Comparison of ENCODE assay signal across 23 mouse cellular contexts in genomic region chr8:103072079-103072635, GRCm38 (mm10).
DNase-seq lines count a peak whose midpoint lies in the region; ATAC-seq and TF ChIP-seq lines count a peak whose summit lies in the region.
"Had no signal": no experiment of that assay in that cellular context is flagged by ENCODE, and none has a peak within 500 bp of the region (broad histone marks: within the 10 kb centered on the region; RNA-seq: fewer than 3 reads in every experiment).

No protein-coding gene starts in this region.

- DNase-seq in hindbrain, embryonic 10.5 days (ENCODE audit: low spot score), result peak; percentile 20
- DNase-seq in hindbrain, postnatal 0 days (ENCODE audit: low spot score), result no peak
- DNase-seq in embryo, embryonic 11 days, result peak; percentile 17
- DNase-seq in lung, adult 18-20 months, result no peak
- DNase-seq: adrenal gland, postnatal 14 days; cerebellum, adult 18-20 months; cerebellum, postnatal 25 days; heart, postnatal 10 days; kidney, adult 18-20 months; kidney, postnatal 14 days; layer of hippocampus, postnatal 36 days; lung, postnatal 10 days had no signal

- no peak overlapping the region for H3K9ac ChIP-seq in hindbrain, postnatal 0 days (replicated peaks; ENCODE audit: low read length)
- no peak overlapping the region for H3K9ac ChIP-seq in forebrain, embryonic 16.5 days (replicated peaks; ENCODE audit: low read depth, low read length)
- H3K9ac ChIP-seq in midbrain, embryonic 15.5 days, result no peak overlapping the region
- no peak overlapping the region for H3K9ac ChIP-seq in kidney, embryonic 16.5 days (replicated peaks; ENCODE audit: low read length)
- H3K9ac ChIP-seq: embryonic facial prominence, embryonic 12.5 days; limb, embryonic 15.5 days had no signal

- TF ChIP-seq CTCF in hindbrain, postnatal 0 days (IDR thresholded peaks at IDR 0.05; ENCODE audit: low read depth), result no peak

- H3K4me2 ChIP-seq in hindbrain, postnatal 0 days (ENCODE audit: low read depth, low read length), result no peak overlapping the region
- no peak overlapping the region for H3K4me2 ChIP-seq in forebrain, embryonic 16.5 days (ENCODE audit: low read length)
- H3K4me2 ChIP-seq in midbrain, embryonic 15.5 days, result no peak overlapping the region
- H3K4me2 ChIP-seq in kidney, embryonic 16.5 days (replicated peaks; ENCODE audit: low read depth, low read length), result no peak overlapping the region
- H3K4me2 ChIP-seq: embryonic facial prominence, embryonic 12.5 days; heart, embryonic 11.5 days; limb, embryonic 15.5 days had no signal

- H3K9me3 ChIP-seq in hindbrain, embryonic 10.5 days, result no peaks in the 10 kb centered on the region
- no peaks in the 10 kb centered on the region for H3K9me3 ChIP-seq in hindbrain, postnatal 0 days (ENCODE audit: low read length)
- no peaks in the 10 kb centered on the region for H3K9me3 ChIP-seq in forebrain, embryonic 16.5 days (ENCODE audit: control insufficient read depth, low read length)
- no peaks in the 10 kb centered on the region for H3K9me3 ChIP-seq in midbrain, embryonic 15.5 days
- no peaks in the 10 kb centered on the region for H3K9me3 ChIP-seq in kidney, embryonic 16.5 days (ENCODE audit: low read length)
- H3K9me3 ChIP-seq: embryonic facial prominence, embryonic 12.5 days; limb, embryonic 15.5 days had no signal

- no peak overlapping the region for H3K4me3 ChIP-seq in hindbrain, embryonic 10.5 days
- no peak overlapping the region for H3K4me3 ChIP-seq in hindbrain, postnatal 0 days (ENCODE audit: low read length)
- H3K4me3 ChIP-seq in forebrain, embryonic 16.5 days (replicated peaks; ENCODE audit: low read length), result no peak overlapping the region
- no peak overlapping the region for H3K4me3 ChIP-seq in midbrain, embryonic 15.5 days
- H3K4me3 ChIP-seq in kidney, embryonic 16.5 days (ENCODE audit: low read length), result no peak overlapping the region
- H3K4me3 ChIP-seq: embryonic facial prominence, embryonic 12.5 days; erythroblast, embryonic 14.5 days; layer of hippocampus, adult 2 months; limb, embryonic 15.5 days had no signal

- peak overlapping the region; percentile 84 for H3K27ac ChIP-seq in hindbrain, embryonic 10.5 days
- no peak overlapping the region for H3K27ac ChIP-seq in hindbrain, postnatal 0 days
- H3K27ac ChIP-seq in forebrain, embryonic 16.5 days (ENCODE audit: low read length), result no peak overlapping the region
- H3K27ac ChIP-seq in midbrain, embryonic 15.5 days, result peak overlapping the region; percentile 61
- no peak overlapping the region for H3K27ac ChIP-seq in kidney, embryonic 16.5 days (ENCODE audit: low read length)
- H3K27ac ChIP-seq: embryonic facial prominence, embryonic 12.5 days; layer of hippocampus, adult 2 months; limb, embryonic 15.5 days had no signal

- ATAC-seq in hindbrain, postnatal 0 days, result no peak
- peak; percentile 55; the same call in 1 of the 2 replicates for ATAC-seq in forebrain, embryonic 16.5 days
- peak; percentile 80; the same call in 1 of the 2 replicates for ATAC-seq in midbrain, embryonic 15.5 days (replicated peaks)
- no peak for ATAC-seq in kidney, embryonic 16.5 days (ENCODE audit: low FRiP score, low TSS enrichment)
- ATAC-seq in granulocyte monocyte progenitor cell, adult 5-6 weeks (replicated peaks; ENCODE audit: poor library complexity, severe bottlenecking), result no peak
- ATAC-seq: activated CD4-positive, CD25-positive, alpha-beta regulatory T cell, adult 4 months had no signal

- H3K4me1 ChIP-seq in hindbrain, embryonic 10.5 days (replicated peaks), result peaks cover 11% of the 10 kb centered on the region
- H3K4me1 ChIP-seq in hindbrain, postnatal 0 days (ENCODE audit: insufficient read depth, low read length), result no peaks in the 10 kb centered on the region
- peaks cover 2% of the 10 kb centered on the region; the same call in 1 of the 2 replicates for H3K4me1 ChIP-seq in forebrain, embryonic 16.5 days (replicated peaks; ENCODE audit: control insufficient read depth, insufficient read depth, low read length)
- peaks cover 3% of the 10 kb centered on the region; the same call in 1 of the 2 replicates for H3K4me1 ChIP-seq in midbrain, embryonic 15.5 days
- H3K4me1 ChIP-seq in kidney, embryonic 16.5 days (ENCODE audit: insufficient read depth, low read length), result no peaks in the 10 kb centered on the region
- H3K4me1 ChIP-seq: embryonic facial prominence, embryonic 12.5 days; limb, embryonic 15.5 days had no signal

- no peaks in the 10 kb centered on the region for H3K36me3 ChIP-seq in hindbrain, embryonic 10.5 days
- H3K36me3 ChIP-seq in hindbrain, postnatal 0 days (ENCODE audit: insufficient read depth, low read length), result no peaks in the 10 kb centered on the region
- no peaks in the 10 kb centered on the region for H3K36me3 ChIP-seq in forebrain, embryonic 16.5 days (ENCODE audit: control insufficient read depth, insufficient read depth)
- no peaks in the 10 kb centered on the region for H3K36me3 ChIP-seq in midbrain, embryonic 15.5 days (replicated peaks)
- no peaks in the 10 kb centered on the region for H3K36me3 ChIP-seq in kidney, embryonic 16.5 days (ENCODE audit: insufficient read depth, low read length)
- H3K36me3 ChIP-seq: embryonic facial prominence, embryonic 12.5 days; G1E; limb, embryonic 15.5 days had no signal

- 66% methylated on average over 5 of the region's 5 CpGs for WGBS in hindbrain, embryonic 10.5 days
- 63% methylated on average over 5 of the region's 5 CpGs for WGBS in hindbrain, postnatal 0 days
- WGBS in forebrain, embryonic 16.5 days, result 31% methylated on average over 5 of the region's 5 CpGs
- WGBS in midbrain, embryonic 15.5 days, result 36% methylated on average over 5 of the region's 5 CpGs
- 85% methylated on average over 5 of the region's 5 CpGs for WGBS in kidney, embryonic 16.5 days

- H3K27me3 ChIP-seq in hindbrain, embryonic 10.5 days (ENCODE audit: insufficient read depth, poor library complexity, severe bottlenecking), result no peaks in the 10 kb centered on the region
- no peaks in the 10 kb centered on the region for H3K27me3 ChIP-seq in hindbrain, postnatal 0 days (ENCODE audit: insufficient read depth, low read length)
- H3K27me3 ChIP-seq in forebrain, embryonic 16.5 days (replicated peaks; ENCODE audit: control insufficient read depth, insufficient read depth, low read length), result no peaks in the 10 kb centered on the region
- no peaks in the 10 kb centered on the region for H3K27me3 ChIP-seq in midbrain, embryonic 15.5 days (replicated peaks)
- no peaks in the 10 kb centered on the region for H3K27me3 ChIP-seq in kidney, embryonic 16.5 days (ENCODE audit: insufficient read depth, low read length)
- H3K27me3 ChIP-seq: embryonic facial prominence, embryonic 12.5 days; limb, embryonic 15.5 days had no signal

Comparison
In these comparisons a context has a peak if more than half of its experiments do, and no peak if none do; other contexts are left out.
1. DNase-seq: peak in hindbrain, embryonic 10.5 days (single experiment) and embryo, embryonic 11 days (single experiment); none in hindbrain, postnatal 0 days (single experiment) and lung, adult 18-20 months (0 of 2).
2. H3K27ac ChIP-seq: peak in hindbrain, embryonic 10.5 days (single experiment) and midbrain, embryonic 15.5 days (single experiment); none in hindbrain, postnatal 0 days (single experiment), forebrain, embryonic 16.5 days (single experiment) and kidney, embryonic 16.5 days (single experiment).
3. ATAC-seq: peak in forebrain, embryonic 16.5 days (single experiment) and midbrain, embryonic 15.5 days (single experiment); none in hindbrain, postnatal 0 days (single experiment), kidney, embryonic 16.5 days (single experiment) and granulocyte monocyte progenitor cell, adult 5-6 weeks (single experiment).